Comparison of ENCODE assay signal across 8 mouse cellular contexts in genomic region chr19:10688537-10689352, GRCm38 (mm10). TPM values are rescaled to one million over a fixed set of nuclear protein-coding genes. Genes with fewer than 3 reads are reported as not detected.
DNase-seq lines count a peak whose midpoint lies in the region; ATAC-seq lines count a peak whose summit lies in the region.

Gene Vps37c (plus strand): TSS chr19:10688735.

- WGBS in hindbrain, embryonic 13.5 days = under 1% methylated on average over 74 of the region's 74 CpGs

- peak within 1 kb of the TSS; percentile 97 for H3K27ac ChIP-seq in hindbrain, embryonic 13.5 days

- peaks cover 43% of the 10 kb centered on the region for H3K4me1 ChIP-seq in hindbrain, embryonic 13.5 days (replicated peaks)

- H3K9ac ChIP-seq in hindbrain, embryonic 13.5 days = peak within 1 kb of the TSS; percentile 86

- peak; percentile 98 for DNase-seq in NIH3T3 (ENCODE audit: low read depth)
- peak; percentile 99 for DNase-seq in cerebellum, postnatal 10 days
- peak; percentile 83 to 89 for DNase-seq in frontal cortex, postnatal 14 days (ENCODE audit: low spot score in 2 of 2)
- peak; percentile 90 to 93 for DNase-seq in layer of hippocampus, postnatal 25 days (ENCODE audit: extremely low spot score in 1 of 2, low spot score in 1 of 2)
- peak; percentile 89 for DNase-seq in lung, postnatal 25 days (ENCODE audit: low spot score)
- peak; percentile 91 for DNase-seq in retina, embryonic 14.5 days (ENCODE audit: low spot score)
- peak; percentile 98 for DNase-seq in thymus, postnatal 4 days

- ATAC-seq in hindbrain, embryonic 13.5 days (ENCODE audit: low FRiP score) = peak; percentile 91

- H3K4me2 ChIP-seq in hindbrain, embryonic 13.5 days = peak within 1 kb of the TSS; percentile 79

- no peaks in the 10 kb centered on the region for H3K9me3 ChIP-seq in hindbrain, embryonic 13.5 days

- peak within 1 kb of the TSS; percentile 67 for H3K4me3 ChIP-seq in hindbrain, embryonic 13.5 days

- no peaks in the 10 kb centered on the region for H3K27me3 ChIP-seq in hindbrain, embryonic 13.5 days

- H3K36me3 ChIP-seq in hindbrain, embryonic 13.5 days = no peaks in the 10 kb centered on the region

RNA-seq across cellular contexts. Expression of gene Vps37c, which starts in this region (rescaled TPM):
- polyA plus RNA-seq in hindbrain, embryonic 13.5 days (2015; fragmentation: Nextera tagmentation; extraction: Ambion mirVana) = 33.8 and 34.7 TPM in 2 replicates
- total RNA-seq in layer of hippocampus, postnatal 25 days (2021) = 10 to 100 TPM; 24.8 to 28.0 TPM

Comparison
In these comparisons a context has a peak if more than half of its experiments do, and no peak if none do; other contexts are left out.
1. Peak in every context shown above with its lines: DNase-seq, ATAC-seq, H3K4me3 ChIP-seq and H3K27ac ChIP-seq.